Mouse (Mus musculus): ENCODE results near the gene Mgmt. TPM values are rescaled to one million over a fixed set of nuclear protein-coding genes. Genes with fewer than 3 reads are reported as not detected.

Gene Mgmt
- total and polyA plus RNA-seq, 2 experiments from 2014 or later, result 5.4 to 6.4 TPM

GRCm38 (mm10) chr7:136934336-136934735, 39.9 kb downstream of the Mgmt start:
- WGBS, result 91% methylated on average over 5 of the region's 5 CpGs
- Histone ChIP-seq H3K4me2 (ENCODE audit: low read depth, low read length) (no peak overlapping the region), H3K27ac (ENCODE audit: low read depth) (no peak overlapping the region), H3K4me3 (ENCODE audit: low read depth, low read length) (no peak overlapping the region), H3K27me3 (ENCODE audit: control insufficient read depth, insufficient read depth, low read length) (no peaks in the 10 kb centered on the region), H3K36me3 (replicated peaks; ENCODE audit: control insufficient read depth, insufficient read depth, low read length) (no peaks in the 10 kb centered on the region), H3K9me3 (replicated peaks; ENCODE audit: control insufficient read depth, low read length) (0 out of 2 replicates have a peak, but pooled peaks cover 6% of the 10 kb centered on the region), H3K9ac (replicated peaks; ENCODE audit: low read depth, low read length) (no peak overlapping the region), H3K4me1 (ENCODE audit: control insufficient read depth, insufficient read depth) (peaks cover 10% of the 10 kb centered on the region; the same call in 1 of the 2 replicates)
- ATAC-seq (ENCODE audit: insufficient read depth, low read depth) (no peak), DNase-seq (ENCODE audit: low spot score) (no peak)
- TF ChIP-seq CTCF (IDR thresholded peaks at IDR 0.05; ENCODE audit: low read depth) (no peak), EP300 (IDR thresholded peaks at IDR 0.05; ENCODE audit: low read depth) (no peak)

- no peak overlapping the region for H3K4me2 ChIP-seq (ENCODE audit: low read depth, low read length)
- H3K4me3 ChIP-seq (ENCODE audit: low read depth, low read length), result no peak overlapping the region
- TF ChIP-seq EP300 (IDR thresholded peaks at IDR 0.05; ENCODE audit: low read depth), result no peak
- no peak for TF ChIP-seq CTCF (IDR thresholded peaks at IDR 0.05; ENCODE audit: low read depth)
- ATAC-seq (ENCODE audit: insufficient read depth, low read depth) (no peak), DNase-seq (ENCODE audit: low spot score) (no peak)
- H3K9ac ChIP-seq (replicated peaks; ENCODE audit: low read depth, low read length), result no peak overlapping the region
- no peaks in the 10 kb centered on the region for H3K27me3 ChIP-seq (ENCODE audit: control insufficient read depth, insufficient read depth, low read length)
- H3K36me3 ChIP-seq (replicated peaks; ENCODE audit: control insufficient read depth, insufficient read depth, low read length), result no peaks in the 10 kb centered on the region
- H3K4me1 ChIP-seq (ENCODE audit: control insufficient read depth, insufficient read depth), result peaks cover 9% of the 10 kb centered on the region; the same call in 1 of the 2 replicates
- WGBS, result 88% methylated on average over 7 of the region's 7 CpGs
- 0 out of 2 replicates have a peak, but pooled peaks cover 6% of the 10 kb centered on the region for H3K9me3 ChIP-seq (replicated peaks; ENCODE audit: control insufficient read depth, low read length)
- H3K27ac ChIP-seq (ENCODE audit: low read depth), result no peak overlapping the region
Observed at GRCm38 (mm10) chr7:136934784-136935183, 40.4 kb downstream of the Mgmt start.

- no peak overlapping the region for H3K9ac ChIP-seq (replicated peaks; ENCODE audit: low read depth, low read length)
- no peak overlapping the region for H3K27ac ChIP-seq (ENCODE audit: low read depth)
- TF ChIP-seq EP300 (IDR thresholded peaks at IDR 0.05; ENCODE audit: low read depth), result no peak
- no peak for TF ChIP-seq CTCF (IDR thresholded peaks at IDR 0.05; ENCODE audit: low read depth)
- H3K27me3 ChIP-seq (ENCODE audit: control insufficient read depth, insufficient read depth, low read length), result no peaks in the 10 kb centered on the region
- H3K4me3 ChIP-seq (ENCODE audit: low read depth, low read length), result no peak overlapping the region
- 0 out of 2 replicates have a peak, but pooled peaks cover 6% of the 10 kb centered on the region for H3K9me3 ChIP-seq (replicated peaks; ENCODE audit: control insufficient read depth, low read length)
- H3K4me2 ChIP-seq (ENCODE audit: low read depth, low read length), result no peak overlapping the region
- WGBS, result 85% methylated on average over 4 of the region's 4 CpGs
- H3K36me3 ChIP-seq (replicated peaks; ENCODE audit: control insufficient read depth, insufficient read depth, low read length), result no peaks in the 10 kb centered on the region
- no peaks in the 10 kb centered on the region for H3K4me1 ChIP-seq (ENCODE audit: control insufficient read depth, insufficient read depth)
- ATAC-seq (ENCODE audit: insufficient read depth, low read depth), result no peak
- DNase-seq (ENCODE audit: low spot score), result no peak
Observed at GRCm38 (mm10) chr7:136938371-136938770, 44.0 kb downstream of the Mgmt start.

GRCm38 (mm10) chr7:136942414-136942813, 48.0 kb downstream of the Mgmt start:
- Histone ChIP-seq H3K27ac (ENCODE audit: low read depth) (no peak overlapping the region), H3K36me3 (replicated peaks; ENCODE audit: control insufficient read depth, insufficient read depth, low read length) (no peaks in the 10 kb centered on the region), H3K4me1 (ENCODE audit: control insufficient read depth, insufficient read depth) (peaks cover 10% of the 10 kb centered on the region), H3K4me3 (ENCODE audit: low read depth, low read length) (no peak overlapping the region), H3K9ac (replicated peaks; ENCODE audit: low read depth, low read length) (no peak overlapping the region), H3K4me2 (ENCODE audit: low read depth, low read length) (no peak overlapping the region), H3K27me3 (ENCODE audit: control insufficient read depth, insufficient read depth, low read length) (no peaks in the 10 kb centered on the region), H3K9me3 (replicated peaks; ENCODE audit: control insufficient read depth, low read length) (no peaks in the 10 kb centered on the region)
- 80% methylated on average over 2 of the region's 2 CpGs for WGBS
- no peak for TF ChIP-seq EP300 (IDR thresholded peaks at IDR 0.05; ENCODE audit: low read depth)
- TF ChIP-seq CTCF (IDR thresholded peaks at IDR 0.05; ENCODE audit: low read depth), result no peak
- ATAC-seq (ENCODE audit: insufficient read depth, low read depth), result no peak
- no peak for DNase-seq (ENCODE audit: low spot score)

- no peak overlapping the region for H3K27ac ChIP-seq (ENCODE audit: low read depth)
- H3K4me1 ChIP-seq (ENCODE audit: control insufficient read depth, insufficient read depth), result peaks cover 13% of the 10 kb centered on the region
- TF ChIP-seq CTCF (IDR thresholded peaks at IDR 0.05; ENCODE audit: low read depth), result no peak
- H3K4me2 ChIP-seq (ENCODE audit: low read depth, low read length), result no peak overlapping the region
- no peaks in the 10 kb centered on the region for H3K9me3 ChIP-seq (replicated peaks; ENCODE audit: control insufficient read depth, low read length)
- no peak overlapping the region for H3K4me3 ChIP-seq (ENCODE audit: low read depth, low read length)
- no peaks in the 10 kb centered on the region for H3K36me3 ChIP-seq (replicated peaks; ENCODE audit: control insufficient read depth, insufficient read depth, low read length)
- WGBS, result 88% methylated on average over 5 of the region's 5 CpGs
- DNase-seq (ENCODE audit: low spot score) (no peak), ATAC-seq (ENCODE audit: insufficient read depth, low read depth) (no peak)
- H3K27me3 ChIP-seq (ENCODE audit: control insufficient read depth, insufficient read depth, low read length), result no peaks in the 10 kb centered on the region
- H3K9ac ChIP-seq (replicated peaks; ENCODE audit: low read depth, low read length), result no peak overlapping the region
Observed at GRCm38 (mm10) chr7:136943886-136944285, 49.5 kb downstream of the Mgmt start.

- DNase-seq (ENCODE audit: low spot score) (peak; percentile 39), ATAC-seq (ENCODE audit: insufficient read depth, low read depth) (peak; percentile 69)
- 25% methylated on average over 10 of the region's 10 CpGs for WGBS
- Histone ChIP-seq H3K9me3 (replicated peaks; ENCODE audit: control insufficient read depth, low read length) (no peaks in the 10 kb centered on the region), H3K4me2 (ENCODE audit: low read depth, low read length) (peak overlapping the region; percentile 21; the same call in 1 of the 2 replicates), H3K9ac (replicated peaks; ENCODE audit: low read depth, low read length) (no peak overlapping the region), H3K4me3 (ENCODE audit: low read depth, low read length) (no peak overlapping the region), H3K27me3 (ENCODE audit: control insufficient read depth, insufficient read depth, low read length) (no peaks in the 10 kb centered on the region), H3K4me1 (ENCODE audit: control insufficient read depth, insufficient read depth) (peaks cover 13% of the 10 kb centered on the region), H3K27ac (ENCODE audit: low read depth) (0 out of 2 replicates have a peak overlapping the region, but pooled peaks have one; percentile 11), H3K36me3 (replicated peaks; ENCODE audit: control insufficient read depth, insufficient read depth, low read length) (no peaks in the 10 kb centered on the region)
- TF ChIP-seq CTCF (IDR thresholded peaks at IDR 0.05; ENCODE audit: low read depth) (peak; percentile 7; the same call in 1 of the 2 replicates), EP300 (IDR thresholded peaks at IDR 0.05; ENCODE audit: low read depth) (no peak)
Observed at GRCm38 (mm10) chr7:136945697-136946096, 51.3 kb downstream of the Mgmt start.

Measured in heart, postnatal 0 days (tissue).